Mouse (Mus musculus) midbrain, embryonic 16.5 days (tissue): ENCODE data around the gene Cyren. TPM values are rescaled to one million over a fixed set of nuclear protein-coding genes. Genes with fewer than 3 reads are reported as not detected.

Experiments
- ATAC-seq: fragments of 200-750 bp; cut with Nextera tagmentation; 2 replicates; pipeline ENCODE4 v1.8.0; 2017; ENCODE audit warnings: moderate TSS enrichment
- H3K27ac ChIP-seq: fragments of 300-500 bp; sonication (generic); 2 replicates; pipeline ENCODE4 v1.5.1; 2014; ENCODE audit warnings: mild to moderate bottlenecking, low read length, mixed read lengths
- H3K27me3 ChIP-seq: fragments of 300-500 bp; sonication (generic); 2 replicates; pipeline ENCODE4 v1.6.1; 2014; ENCODE audit warnings: low read depth, low read length, mixed read lengths; ENCODE audit not compliant: control insufficient read depth, insufficient read depth
- H3K36me3 ChIP-seq: fragments of 300-500 bp; sonication (generic); 2 replicates; pipeline ENCODE4 v1.6.1; 2014; ENCODE audit warnings: mild to moderate bottlenecking, low read length, moderate library complexity, mixed read lengths; ENCODE audit not compliant: control insufficient read depth, insufficient read depth
- H3K4me1 ChIP-seq: fragments of 300-500 bp; sonication (generic); 2 replicates; pipeline ENCODE4 v1.6.1; 2014; ENCODE audit warnings: mild to moderate bottlenecking, low read length, mixed read lengths; ENCODE audit not compliant: control insufficient read depth, insufficient read depth
- H3K4me2 ChIP-seq: fragments of 300-500 bp; sonication (generic); 2 replicates; pipeline ENCODE4 v1.6.1; 2014; ENCODE audit warnings: mild to moderate bottlenecking, low read length, mixed read lengths
- H3K4me3 ChIP-seq: fragments of 300-500 bp; sonication (generic); 2 replicates; pipeline ENCODE4 v1.5.1; 2014; ENCODE audit warnings: low read depth, mild to moderate bottlenecking, low read length, moderate library complexity, mixed read lengths
- H3K9ac ChIP-seq: fragments of 300-500 bp; sonication (generic); 2 replicates; pipeline ENCODE4 v1.6.1; 2014; ENCODE audit warnings: low read depth, low read length, mixed read lengths
- H3K9me3 ChIP-seq: fragments of 300-500 bp; sonication (generic); replicated peaks from 2 replicates; pipeline ENCODE4 v1.6.1; 2014; ENCODE audit warnings: mild to moderate bottlenecking, low read length, mixed read lengths; ENCODE audit not compliant: control insufficient read depth, poor library complexity, severe bottlenecking
- WGBS: fragments of 180-500 bp; shearing (Covaris S2); extraction: QIAGEN DNeasy Blood & Tissue Kit; methylation state at CpG from one replicate; pipeline ENCODE4 v1.1.7; 2014; 5-methylcytosine and 5-hydroxymethylcytosine counted together
- polyA plus RNA-seq: library from polyadenylated mRNA; unstranded; fragments of >200 nt; fragmentation: Nextera tagmentation; extraction: Ambion mirVana; gene quantifications from 2 replicates; pipeline ENCODE4 v1.2.1, GENCODE M21; 2015

The Cyren gene
- polyA plus RNA-seq, 1 experiment from 2014 or later: 9.3 TPM

GRCm38 (mm10) chr6:34871929-34872328 lies 5.9 kb downstream of the Cyren start:
- Histone ChIP-seq H3K9me3 (no peaks in the 10 kb centered on the region), H3K4me3 (no peak overlapping the region), H3K27ac (no peak overlapping the region), H3K36me3 (no peaks in the 10 kb centered on the region), H3K9ac (no peak overlapping the region), H3K4me2 (no peak overlapping the region), H3K27me3 (no peaks in the 10 kb centered on the region), H3K4me1 (peaks cover 7% of the 10 kb centered on the region)
- WGBS: 89% methylated on average over 7 of the region's 7 CpGs
- no peak for ATAC-seq

DNA sequence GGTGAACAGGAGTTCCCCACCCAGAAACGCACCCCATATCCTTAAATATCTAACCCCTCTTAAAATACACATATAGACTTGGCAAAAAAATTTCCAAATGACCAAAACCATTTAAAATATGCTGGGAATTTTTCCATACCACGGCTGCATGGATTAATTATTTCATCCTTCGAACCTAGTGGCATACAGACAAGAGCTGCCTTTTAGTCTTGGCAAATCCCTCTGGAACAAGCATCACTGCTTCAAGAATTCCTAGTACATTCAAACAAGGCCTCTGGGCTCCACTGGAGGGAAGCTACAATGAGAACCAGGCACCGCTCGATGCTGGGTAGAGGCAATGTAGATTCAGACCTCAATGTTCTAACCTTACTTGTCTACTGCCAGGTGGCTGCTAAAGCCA lies 7.1 kb downstream of the Cyren start:
- Histone ChIP-seq H3K36me3 (no peaks in the 10 kb centered on the region), H3K9me3 (no peaks in the 10 kb centered on the region), H3K27ac (no peak overlapping the region), H3K27me3 (no peaks in the 10 kb centered on the region), H3K4me1 (no peaks in the 10 kb centered on the region), H3K4me2 (no peak overlapping the region), H3K4me3 (no peak overlapping the region), H3K9ac (no peak overlapping the region)
- ATAC-seq: no peak
- 72% methylated on average over 5 of the region's 5 CpGs for WGBS

GRCm38 (mm10) chr6:34870136-34870535 lies 7.7 kb downstream of the Cyren start:
- H3K9ac ChIP-seq: no peak overlapping the region
- ATAC-seq: no peak
- no peaks in the 10 kb centered on the region for H3K27me3 ChIP-seq
- no peaks in the 10 kb centered on the region for H3K36me3 ChIP-seq
- H3K4me2 ChIP-seq: no peak overlapping the region
- no peak overlapping the region for H3K4me3 ChIP-seq
- no peaks in the 10 kb centered on the region for H3K9me3 ChIP-seq
- 85% methylated on average over 5 of the region's 5 CpGs for WGBS
- H3K27ac ChIP-seq: no peak overlapping the region
- no peaks in the 10 kb centered on the region for H3K4me1 ChIP-seq

GRCm38 (mm10) chr6:34869225-34869915 lies 8.5 kb downstream of the Cyren start:
- Histone ChIP-seq H3K9ac (no peak overlapping the region), H3K27ac (no peak overlapping the region), H3K4me1 (no peaks in the 10 kb centered on the region), H3K9me3 (no peaks in the 10 kb centered on the region), H3K4me2 (no peak overlapping the region), H3K27me3 (no peaks in the 10 kb centered on the region), H3K4me3 (no peak overlapping the region), H3K36me3 (no peaks in the 10 kb centered on the region)
- no peak for ATAC-seq
- WGBS: 84% methylated on average over 13 of the region's 13 CpGs

DNA sequence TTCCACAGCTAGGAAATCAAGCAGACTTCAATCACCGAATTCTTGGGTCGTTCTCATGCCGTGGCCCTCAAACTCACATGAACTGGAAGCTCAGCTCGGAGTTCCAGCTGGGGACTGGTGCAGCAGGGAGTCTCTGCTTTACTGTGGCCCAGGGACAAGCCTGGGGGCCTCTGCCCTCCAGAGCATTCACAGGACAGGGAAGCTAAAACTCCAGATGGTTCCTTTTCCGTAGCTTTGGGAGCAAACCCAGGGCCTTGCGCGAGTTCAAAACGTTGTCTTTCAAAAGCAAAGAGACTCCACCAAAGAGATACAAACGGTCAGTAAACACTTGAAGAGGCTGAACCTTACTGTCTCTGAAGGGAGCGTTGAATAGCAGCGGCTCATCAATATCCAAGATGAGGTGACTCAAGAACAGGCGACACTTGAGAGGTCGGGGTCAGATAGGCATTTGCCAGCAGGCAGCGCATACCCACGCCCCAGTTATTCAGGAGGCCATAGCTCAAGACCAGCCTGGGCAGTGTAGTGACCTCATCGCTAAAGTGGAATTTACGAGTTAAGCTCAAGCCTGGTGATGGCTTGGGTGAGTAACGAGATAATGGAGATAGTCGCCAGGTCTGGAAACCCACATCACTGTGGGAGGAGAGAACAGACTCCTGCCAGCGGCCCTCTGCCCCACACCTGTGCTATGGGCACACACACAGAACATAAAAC lies 9.2 kb downstream of the Cyren start:
- Histone ChIP-seq H3K36me3 (no peaks in the 10 kb centered on the region), H3K27me3 (no peaks in the 10 kb centered on the region)
- 82% methylated on average over 20 of the region's 20 CpGs for WGBS

GRCm38 (mm10) chr6:34867995-34868350 lies 9.9 kb downstream of the Cyren start:
- Histone ChIP-seq H3K27ac (no peak overlapping the region), H3K27me3 (no peaks in the 10 kb centered on the region), H3K9me3 (no peaks in the 10 kb centered on the region), H3K4me2 (no peak overlapping the region), H3K4me3 (no peak overlapping the region), H3K4me1 (no peaks in the 10 kb centered on the region), H3K36me3 (no peaks in the 10 kb centered on the region), H3K9ac (no peak overlapping the region)
- no peak for ATAC-seq
- WGBS: 74% methylated on average over 10 of the region's 10 CpGs

More for the DNA sequence above, 9.2 kb downstream of the Cyren start:
- ATAC-seq: no peak
- no peak overlapping the region for H3K27ac ChIP-seq
- no peak overlapping the region for H3K9ac ChIP-seq
- no peaks in the 10 kb centered on the region for H3K4me1 ChIP-seq
- H3K4me2 ChIP-seq: no peak overlapping the region
- H3K4me3 ChIP-seq: no peak overlapping the region
- no peaks in the 10 kb centered on the region for H3K9me3 ChIP-seq

DNA sequence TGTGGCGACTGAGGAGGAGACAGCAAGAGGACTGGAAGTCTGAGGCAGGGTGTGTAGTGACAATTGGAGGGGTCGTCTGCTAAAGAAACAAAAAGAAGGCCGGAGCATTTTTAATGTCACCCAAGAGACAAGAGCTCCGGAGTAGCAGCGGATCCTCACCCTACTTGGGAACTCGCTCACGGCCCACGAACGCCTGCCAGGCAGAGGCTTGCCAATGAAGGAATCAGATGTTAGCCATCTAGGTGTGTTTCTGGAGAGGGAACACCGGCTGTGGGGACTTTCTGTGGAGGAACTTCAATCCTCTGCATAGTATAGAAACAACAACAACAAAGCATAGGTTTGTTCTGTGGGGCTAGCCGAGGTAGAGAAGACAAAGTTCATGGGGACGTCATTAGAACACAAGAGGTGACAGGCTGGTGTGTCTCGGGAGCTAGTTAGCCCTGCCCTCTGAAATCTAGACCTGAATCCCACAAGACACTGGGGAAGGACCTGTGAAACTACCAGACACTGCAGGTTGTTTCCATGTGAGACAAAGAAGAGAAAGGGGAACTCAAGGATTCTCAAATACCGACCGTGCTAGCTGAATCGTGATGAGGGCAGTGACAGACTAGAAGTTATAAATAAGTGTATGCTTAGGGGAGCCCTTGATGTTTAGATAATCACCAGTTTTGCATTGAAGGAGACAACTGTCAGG lies 10.4 kb downstream of the Cyren start:
- H3K9me3 ChIP-seq: no peaks in the 10 kb centered on the region
- no peak overlapping the region for H3K4me2 ChIP-seq
- no peak overlapping the region for H3K9ac ChIP-seq
- H3K27ac ChIP-seq: no peak overlapping the region
- no peak overlapping the region for H3K4me3 ChIP-seq
- no peaks in the 10 kb centered on the region for H3K36me3 ChIP-seq
- no peaks in the 10 kb centered on the region for H3K27me3 ChIP-seq
- 78% methylated on average over 16 of the region's 16 CpGs for WGBS
- H3K4me1 ChIP-seq: no peaks in the 10 kb centered on the region
- ATAC-seq: no peak

DNA sequence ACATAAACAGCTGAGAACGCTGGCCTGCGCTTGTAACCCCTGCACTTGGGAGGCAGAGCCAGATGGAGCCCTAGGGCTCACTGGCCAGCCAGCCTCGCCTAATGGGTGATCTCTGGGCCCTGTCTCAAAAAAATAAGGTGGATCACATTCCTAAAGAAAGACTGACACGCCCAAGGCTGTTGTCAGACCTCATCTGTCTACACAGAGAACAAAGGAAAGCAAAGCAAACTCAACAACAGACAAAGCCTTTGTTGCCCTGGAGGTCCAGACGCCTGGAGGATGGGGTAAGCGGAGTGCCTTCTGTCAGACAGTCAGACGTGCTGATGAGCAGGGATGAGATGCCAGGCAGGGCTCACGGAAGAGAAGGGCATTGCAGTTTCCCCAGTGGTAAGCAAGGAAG lies 11.1 kb downstream of the Cyren start:
- Histone ChIP-seq H3K4me2 (no peak overlapping the region), H3K4me3 (no peak overlapping the region), H3K9me3 (no peaks in the 10 kb centered on the region), H3K4me1 (no peaks in the 10 kb centered on the region), H3K36me3 (no peaks in the 10 kb centered on the region), H3K27me3 (no peaks in the 10 kb centered on the region), H3K27ac (no peak overlapping the region), H3K9ac (no peak overlapping the region)
- ATAC-seq: no peak
- 46% methylated on average over 8 of the region's 8 CpGs for WGBS
